Mouse (Mus musculus): ENCODE data around the gene Ier5. TPM values are rescaled to one million over a fixed set of nuclear protein-coding genes. Genes with fewer than 3 reads are reported as not detected.

The Ier5 gene
- polyA plus RNA-seq, 1 experiment from 2014 or later: 4.3 TPM

DNA sequence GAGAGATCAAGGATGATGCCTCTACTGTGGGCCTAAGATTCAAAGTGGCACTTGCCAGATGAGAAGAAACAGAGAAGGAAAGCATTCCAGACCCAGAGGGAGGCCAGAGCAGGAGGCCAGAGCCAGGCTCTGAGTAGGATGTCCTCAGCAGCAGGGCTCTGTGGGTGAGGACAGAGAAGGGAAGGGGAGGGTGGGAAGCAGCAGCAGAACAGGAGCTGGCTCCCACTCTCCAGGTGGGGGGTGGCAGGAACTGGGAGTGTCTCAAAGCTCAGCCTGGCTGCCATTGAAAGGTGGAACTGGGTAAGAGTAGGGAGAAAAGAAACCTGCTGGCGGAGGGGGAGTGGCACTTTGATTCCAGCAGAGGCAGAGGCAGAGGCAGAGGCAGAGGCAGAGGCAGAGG, 46.1 kb downstream of the Ier5 start:
- Histone ChIP-seq H3K4me3 (ENCODE audit: low read length) (no peak overlapping the region), H3K4me1 (replicated peaks; ENCODE audit: control insufficient read depth, insufficient read depth, low read length) (peaks cover 59% of the 10 kb centered on the region), H3K27me3 (ENCODE audit: control insufficient read depth, insufficient read depth, low read depth, low read length) (no peaks in the 10 kb centered on the region), H3K27ac (ENCODE audit: low read length) (peak overlapping the region; percentile 91), H3K4me2 (ENCODE audit: low read depth, low read length) (no peak overlapping the region), H3K9ac (ENCODE audit: low read length) (no peak overlapping the region), H3K36me3 (ENCODE audit: control insufficient read depth, insufficient read depth, low read length) (no peaks in the 10 kb centered on the region), H3K9me3 (ENCODE audit: control insufficient read depth, low read length) (no peaks in the 10 kb centered on the region)
- WGBS: 96% methylated on average over 1 of the region's 1 CpGs
- no peak for ATAC-seq (ENCODE audit: low read depth)

DNA sequence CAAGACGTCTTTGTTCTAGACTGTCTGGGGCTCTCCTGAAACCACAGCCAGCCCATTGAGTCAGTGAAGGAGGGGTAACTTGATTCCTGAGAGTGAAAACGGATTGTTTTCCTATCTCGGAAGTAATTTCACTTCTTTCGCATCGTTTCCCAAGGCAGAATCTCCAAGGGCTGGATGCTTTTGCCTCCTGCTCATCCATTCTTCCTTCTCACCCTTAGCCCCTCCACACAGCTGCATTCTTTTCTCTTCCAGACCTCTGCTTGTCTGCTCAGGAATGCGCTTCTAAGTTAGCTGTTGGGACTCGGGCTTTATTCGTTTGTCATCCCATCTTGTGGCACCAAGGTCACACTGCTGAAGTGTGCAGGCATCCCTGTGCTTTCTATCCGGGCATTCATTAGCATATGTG, 46.7 kb downstream of the Ier5 start:
- Histone ChIP-seq H3K4me2 (ENCODE audit: low read depth, low read length) (peak overlapping the region; percentile 12; the same call in 1 of the 2 replicates), H3K9me3 (ENCODE audit: control insufficient read depth, low read length) (no peaks in the 10 kb centered on the region), H3K36me3 (ENCODE audit: control insufficient read depth, insufficient read depth, low read length) (no peaks in the 10 kb centered on the region), H3K9ac (ENCODE audit: low read length) (no peak overlapping the region), H3K4me3 (ENCODE audit: low read length) (no peak overlapping the region), H3K27me3 (ENCODE audit: control insufficient read depth, insufficient read depth, low read depth, low read length) (no peaks in the 10 kb centered on the region), H3K27ac (ENCODE audit: low read length) (peak overlapping the region; percentile 91), H3K4me1 (replicated peaks; ENCODE audit: control insufficient read depth, insufficient read depth, low read length) (peaks cover 59% of the 10 kb centered on the region)
- ATAC-seq (ENCODE audit: low read depth): no peak
- 21% methylated on average over 9 of the region's 9 CpGs for WGBS

DNA sequence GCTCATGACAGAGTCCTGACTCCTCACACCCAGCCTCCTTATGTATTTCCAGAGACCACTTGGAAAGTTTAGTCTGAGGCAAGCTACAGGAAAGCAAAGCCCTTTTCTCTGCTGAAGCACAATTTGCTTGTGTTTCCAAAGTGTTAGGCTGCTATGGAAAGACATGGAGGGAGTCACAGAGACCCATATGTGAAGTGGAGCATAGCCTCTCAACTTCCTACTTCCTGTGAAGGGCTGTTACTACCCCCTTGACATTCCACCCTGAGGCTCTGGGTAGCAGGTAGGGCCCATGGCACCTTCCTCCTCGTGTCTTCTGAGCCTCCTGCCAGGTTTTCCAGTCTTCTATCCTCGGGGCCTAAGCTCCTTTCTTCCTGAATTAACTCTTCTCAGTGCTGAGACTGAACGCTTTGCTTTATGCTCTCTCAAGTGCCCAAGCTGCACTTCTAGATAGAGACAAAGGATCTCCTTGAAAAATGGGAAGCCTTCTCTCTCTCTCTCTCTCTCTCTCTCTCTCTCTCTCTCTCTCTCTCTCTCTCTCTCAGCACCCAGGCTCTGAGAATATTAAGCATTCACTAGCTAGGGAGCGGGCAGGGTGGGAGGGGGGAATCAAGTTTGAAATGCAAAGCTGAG, 47.2 kb downstream of the Ier5 start:
- Histone ChIP-seq H3K4me3 (ENCODE audit: low read length) (no peak overlapping the region), H3K4me2 (ENCODE audit: low read depth, low read length) (peak overlapping the region; percentile 0; the same call in 1 of the 2 replicates), H3K27me3 (ENCODE audit: control insufficient read depth, insufficient read depth, low read depth, low read length) (no peaks in the 10 kb centered on the region), H3K36me3 (ENCODE audit: control insufficient read depth, insufficient read depth, low read length) (no peaks in the 10 kb centered on the region), H3K4me1 (replicated peaks; ENCODE audit: control insufficient read depth, insufficient read depth, low read length) (peaks cover 59% of the 10 kb centered on the region), H3K9me3 (ENCODE audit: control insufficient read depth, low read length) (no peaks in the 10 kb centered on the region), H3K27ac (ENCODE audit: low read length) (peak overlapping the region; percentile 91), H3K9ac (ENCODE audit: low read length) (peak overlapping the region; percentile 4; the same call in 1 of the 2 replicates)
- ATAC-seq (ENCODE audit: low read depth): peak; percentile 67
- WGBS: 25% methylated on average over 4 of the region's 4 CpGs

DNA sequence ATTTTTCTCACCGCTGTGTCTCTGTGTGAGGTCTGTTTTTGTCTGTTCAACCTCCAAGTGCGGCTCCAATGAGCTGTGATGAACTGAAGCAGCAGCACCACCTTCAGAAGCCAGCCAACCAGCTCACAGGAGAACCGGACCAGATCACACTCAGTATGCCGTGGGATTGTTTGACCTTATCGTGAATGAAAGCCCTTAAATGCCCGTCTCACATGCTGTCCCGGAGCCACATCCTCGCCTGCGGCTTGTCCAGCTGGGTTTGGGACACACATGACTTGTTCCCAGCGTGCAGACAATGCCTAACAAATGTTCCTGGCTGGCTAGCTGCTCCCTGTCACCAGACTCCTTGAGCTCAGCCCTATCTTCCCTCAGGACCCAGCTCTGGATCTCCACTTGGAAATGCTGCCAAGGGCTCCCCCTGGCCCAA, 47.7 kb downstream of the Ier5 start:
- Histone ChIP-seq H3K27ac (ENCODE audit: low read length) (peak overlapping the region; percentile 91), H3K36me3 (ENCODE audit: control insufficient read depth, insufficient read depth, low read length) (no peaks in the 10 kb centered on the region), H3K4me3 (ENCODE audit: low read length) (no peak overlapping the region), H3K4me2 (ENCODE audit: low read depth, low read length) (peak overlapping the region; percentile 0; the same call in 1 of the 2 replicates), H3K9me3 (ENCODE audit: control insufficient read depth, low read length) (no peaks in the 10 kb centered on the region), H3K27me3 (ENCODE audit: control insufficient read depth, insufficient read depth, low read depth, low read length) (no peaks in the 10 kb centered on the region), H3K9ac (ENCODE audit: low read length) (peak overlapping the region; percentile 4; the same call in 1 of the 2 replicates), H3K4me1 (replicated peaks; ENCODE audit: control insufficient read depth, insufficient read depth, low read length) (peaks cover 58% of the 10 kb centered on the region)
- 20% methylated on average over 10 of the region's 10 CpGs for WGBS
- ATAC-seq (ENCODE audit: low read depth): peak; percentile 82

DNA sequence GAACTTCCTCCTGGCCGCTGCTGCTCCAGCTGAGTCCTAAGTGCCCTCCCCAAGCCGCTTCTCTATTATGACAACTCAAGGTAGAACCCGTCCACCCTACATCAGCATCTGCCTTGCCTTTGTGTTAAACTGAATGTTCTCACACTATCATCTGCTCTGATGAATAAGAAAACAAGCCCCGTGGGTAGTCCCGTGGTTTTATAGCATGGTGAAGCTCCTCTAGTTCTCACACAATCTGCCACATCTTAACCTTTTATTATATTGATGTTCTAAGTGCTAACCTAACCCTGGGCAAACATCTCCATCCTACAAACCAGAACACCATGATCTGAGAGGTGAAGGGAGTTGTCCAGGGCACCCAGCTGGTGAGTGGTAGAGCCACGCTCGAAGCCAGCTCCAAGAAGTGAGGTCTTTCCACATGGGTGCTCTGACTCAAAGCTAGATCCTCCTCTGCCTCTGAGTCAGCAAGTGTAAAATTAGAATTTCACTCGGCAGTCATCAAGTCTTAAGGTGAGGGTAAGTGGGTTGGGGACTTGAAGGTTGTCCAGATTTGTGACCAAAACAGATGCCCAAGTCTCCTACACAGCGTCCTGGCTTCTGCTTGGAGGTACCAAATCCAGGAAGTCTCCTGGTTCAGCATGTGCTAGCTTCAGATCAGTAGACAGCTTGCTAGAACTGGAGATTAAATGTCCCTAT, 48.4 kb downstream of the Ier5 start:
- Histone ChIP-seq H3K4me1 (replicated peaks; ENCODE audit: control insufficient read depth, insufficient read depth, low read length) (peaks cover 51% of the 10 kb centered on the region), H3K27ac (ENCODE audit: low read length) (peak overlapping the region; percentile 91)

DNA sequence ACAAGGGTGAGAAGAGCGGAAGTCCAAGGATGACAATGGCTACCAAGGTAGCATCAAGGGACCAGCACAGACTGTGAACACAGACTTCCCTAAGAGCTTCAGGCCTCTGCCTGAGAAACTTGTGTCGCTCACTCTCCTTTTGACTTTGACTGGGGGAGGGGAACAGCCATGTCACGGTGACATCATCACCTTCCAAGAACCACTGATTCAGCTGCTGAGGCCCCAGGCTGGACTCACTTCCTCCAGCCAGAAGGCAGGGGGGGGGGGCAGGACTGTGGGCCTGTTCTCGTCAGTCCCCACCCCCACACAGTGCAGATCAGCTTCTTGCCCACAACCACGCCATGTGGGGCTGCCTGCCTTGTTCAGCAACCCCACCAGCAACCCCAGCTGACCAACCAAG, 49.3 kb downstream of the Ier5 start:
- Histone ChIP-seq H3K9me3 (ENCODE audit: control insufficient read depth, low read length) (no peaks in the 10 kb centered on the region), H3K4me3 (ENCODE audit: low read length) (no peak overlapping the region), H3K36me3 (ENCODE audit: control insufficient read depth, insufficient read depth, low read length) (no peaks in the 10 kb centered on the region), H3K4me1 (replicated peaks; ENCODE audit: control insufficient read depth, insufficient read depth, low read length) (peaks cover 47% of the 10 kb centered on the region), H3K27ac (ENCODE audit: low read length) (0 out of 2 replicates have a peak overlapping the region, but pooled peaks have one; percentile 91), H3K4me2 (ENCODE audit: low read depth, low read length) (no peak overlapping the region), H3K27me3 (ENCODE audit: control insufficient read depth, insufficient read depth, low read depth, low read length) (no peaks in the 10 kb centered on the region), H3K9ac (ENCODE audit: low read length) (no peak overlapping the region)
- 54% methylated on average over 5 of the region's 5 CpGs for WGBS
- ATAC-seq (ENCODE audit: low read depth): 0 out of 2 replicates have a peak, but pooled peaks have one; percentile 19

More for the DNA sequence above, 48.4 kb downstream of the Ier5 start:
- no peak overlapping the region for H3K9ac ChIP-seq (ENCODE audit: low read length)
- ATAC-seq (ENCODE audit: low read depth): no peak
- no peak overlapping the region for H3K4me3 ChIP-seq (ENCODE audit: low read length)
- H3K4me2 ChIP-seq (ENCODE audit: low read depth, low read length): no peak overlapping the region
- no peaks in the 10 kb centered on the region for H3K9me3 ChIP-seq (ENCODE audit: control insufficient read depth, low read length)
- 76% methylated on average over 9 of the region's 9 CpGs for WGBS
- no peaks in the 10 kb centered on the region for H3K27me3 ChIP-seq (ENCODE audit: control insufficient read depth, insufficient read depth, low read depth, low read length)
- no peaks in the 10 kb centered on the region for H3K36me3 ChIP-seq (ENCODE audit: control insufficient read depth, insufficient read depth, low read length)

DNA sequence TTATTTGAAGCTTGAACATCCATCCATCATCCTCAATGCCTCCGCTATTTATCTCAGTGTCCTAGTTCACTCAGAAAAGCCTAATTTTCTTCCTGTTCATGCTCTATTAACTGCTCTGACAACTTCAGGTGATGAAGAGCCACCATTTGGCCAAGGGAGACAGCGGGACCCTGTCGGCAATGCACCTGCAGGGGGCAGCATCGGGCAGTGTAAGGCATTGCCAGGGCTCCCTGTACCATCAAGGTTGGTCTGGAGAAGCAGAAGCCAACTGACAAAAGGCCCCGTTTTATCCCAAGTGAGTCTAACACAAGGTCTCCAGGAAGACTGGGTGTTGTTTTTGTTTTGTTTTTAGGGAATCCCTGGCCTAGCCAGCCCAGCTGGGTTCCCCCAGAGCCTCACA, 50.5 kb downstream of the Ier5 start:
- H3K27ac ChIP-seq (ENCODE audit: low read length): no peak overlapping the region
- no peaks in the 10 kb centered on the region for H3K27me3 ChIP-seq (ENCODE audit: control insufficient read depth, insufficient read depth, low read depth, low read length)
- peaks cover 39% of the 10 kb centered on the region for H3K4me1 ChIP-seq (replicated peaks; ENCODE audit: control insufficient read depth, insufficient read depth, low read length)
- H3K4me2 ChIP-seq (ENCODE audit: low read depth, low read length): no peak overlapping the region
- H3K9me3 ChIP-seq (ENCODE audit: control insufficient read depth, low read length): no peaks in the 10 kb centered on the region
- 2% methylated on average over 5 of the region's 5 CpGs for WGBS
- no peak overlapping the region for H3K4me3 ChIP-seq (ENCODE audit: low read length)
- no peak overlapping the region for H3K9ac ChIP-seq (ENCODE audit: low read length)
- peak; percentile 42 for ATAC-seq (ENCODE audit: low read depth)
- H3K36me3 ChIP-seq (ENCODE audit: control insufficient read depth, insufficient read depth, low read length): no peaks in the 10 kb centered on the region

Other genes starting within 250 kb of the Ier5 start
- gene Cacna1e, start 215.1 kb downstream of the Ier5 start, polyA plus RNA-seq (2015; fragmentation: Nextera tagmentation; extraction: Ambion mirVana): 0.19 and 0.24 TPM in 2 replicates
- 13.9 and 14.0 TPM in 2 replicates for gene Mr1, start 47.2 kb upstream of the Ier5 start, polyA plus RNA-seq (2015; fragmentation: Nextera tagmentation; extraction: Ambion mirVana)
- 72.8 and 75.5 TPM in 2 replicates for gene Stx6, start 59.1 kb upstream of the Ier5 start, polyA plus RNA-seq (2015; fragmentation: Nextera tagmentation; extraction: Ambion mirVana)
- 4.4 and 4.8 TPM in 2 replicates for gene BC034090, start 144.8 kb upstream of the Ier5 start, polyA plus RNA-seq (2015; fragmentation: Nextera tagmentation; extraction: Ambion mirVana)